Mouse (Mus musculus) MEL (cell line): Measurements from ENCODE around the gene Bach2. TPM values are rescaled to one million over a fixed set of nuclear protein-coding genes. Genes with fewer than 3 reads are reported as not detected.

Source experiments
- DNase-seq: peaks from one replicate; pipeline ENCODE4 v3.0.0; 2011; ENCODE audit warnings: low read depth, low spot score
- H3K27ac ChIP-seq: 2 replicates; pipeline ENCODE4 v1.5.1; 2012; ENCODE audit warnings: low read depth, mild to moderate bottlenecking, control low read depth, low read length, moderate library complexity; ENCODE audit not compliant: control insufficient read depth
- H3K27me3 ChIP-seq, 2 experiments: fragments of 150-350 bp in 1 of 2; sonication (generic) in 1 of 2; 2 replicates each; pipeline ENCODE4 v1.6.1; 2012; ENCODE audit warnings: low read length in 2 of 2, mild to moderate bottlenecking in 2 of 2, improper control_type of control experiment in 1 of 2, moderate library complexity in 1 of 2; ENCODE audit not compliant: insufficient read depth in 2 of 2, control insufficient read depth in 1 of 2
- H3K36me3 ChIP-seq, 2 experiments: 2 replicates each; pipeline ENCODE4 v1.6.1; 2012 to 2014; ENCODE audit warnings: low read length in 2 of 2, improper control_type of control experiment in 1 of 2, inconsistent platforms in 1 of 2, mild to moderate bottlenecking in 1 of 2; ENCODE audit not compliant: insufficient read depth in 2 of 2, control insufficient read depth in 1 of 2
- H3K4me1 ChIP-seq, 2 experiments: fragments of 150-350 bp in 1 of 2; sonication (generic) in 1 of 2; 2 replicates each; pipeline ENCODE4 v1.6.1; 2012; ENCODE audit warnings: low read length in 2 of 2, improper control_type of control experiment in 1 of 2, mild to moderate bottlenecking in 1 of 2; ENCODE audit not compliant: insufficient read depth in 2 of 2, control insufficient read depth in 1 of 2
- H3K4me3 ChIP-seq, 2 experiments: fragments of 150-350 bp in 1 of 2; sonication (generic) in 1 of 2; 2 replicates each; pipeline ENCODE4 v1.5.1; 2012; ENCODE audit warnings: low read depth in 2 of 2, low read length in 2 of 2, mild to moderate bottlenecking in 2 of 2, moderate library complexity in 2 of 2, control low read depth in 1 of 2, improper control_type of control experiment in 1 of 2; ENCODE audit not compliant: control insufficient read depth in 1 of 2, insufficient read depth in 1 of 2
- H3K79me2 ChIP-seq: 2 replicates; pipeline ENCODE4 v1.6.1; 2012; ENCODE audit warnings: mild to moderate bottlenecking, low read length, moderate library complexity; ENCODE audit not compliant: control insufficient read depth, poor library complexity, insufficient read depth
- H3K9ac ChIP-seq: 2 replicates; pipeline ENCODE4 v1.6.1; 2012; ENCODE audit warnings: low read depth, mild to moderate bottlenecking, control low read depth, low read length, moderate library complexity; ENCODE audit not compliant: control insufficient read depth, poor library complexity, severe bottlenecking
- H3K9me3 ChIP-seq: fragments of 150-350 bp; sonication (generic); replicated peaks from 2 replicates; pipeline ENCODE4 v1.6.1; 2012; ENCODE audit warnings: mild to moderate bottlenecking, low read length, improper control_type of control experiment, moderate library complexity; ENCODE audit not compliant: insufficient read depth
- CHD1 ChIP-seq: IDR thresholded peaks from 2 replicates; pipeline ENCODE4 v1.6.1; 2012; ENCODE audit warnings: low read depth, mild to moderate bottlenecking, inconsistent platforms, low read length, improper control_type of control experiment
- CTCF ChIP-seq, 3 experiments: IDR thresholded peaks in 2 of 3; conservative IDR thresholded peaks in 1 of 3; 2 replicates each; pipeline ENCODE4 v1.5.1; 2011 to 2012; ENCODE audit warnings: low read length in 3 of 3, low read depth in 2 of 3, mild to moderate bottlenecking in 2 of 3, improper control_type of control experiment in 1 of 3, inconsistent platforms in 1 of 3, mixed read lengths in 1 of 3, moderate library complexity in 1 of 3; ENCODE audit not compliant: control insufficient read depth in 1 of 3, insufficient read depth in 1 of 3, poor library complexity in 1 of 3, severe bottlenecking in 1 of 3
- HCFC1 ChIP-seq: IDR thresholded peaks from 2 replicates; pipeline ENCODE4 v1.6.1; 2012; ENCODE audit warnings: low read depth, mild to moderate bottlenecking, inconsistent platforms, low read length, improper control_type of control experiment, moderate library complexity
- MAFK ChIP-seq: IDR thresholded peaks from 2 replicates; pipeline ENCODE4 v1.6.1; 2011; ENCODE audit warnings: low read depth, mild to moderate bottlenecking, low read length, improper control_type of control experiment, borderline replicate concordance
- MAX ChIP-seq: IDR thresholded peaks from 2 replicates; pipeline ENCODE4 v1.6.1; 2011; ENCODE audit warnings: low read length, improper control_type of control experiment
- MXI1 ChIP-seq: IDR thresholded peaks from 2 replicates; pipeline ENCODE4 v1.6.1; 2011; ENCODE audit warnings: mild to moderate bottlenecking, low read depth, low read length, improper control_type of control experiment
- MYC ChIP-seq: IDR thresholded peaks from 2 replicates; pipeline ENCODE4 v1.6.1; 2011; ENCODE audit warnings: low read depth, mild to moderate bottlenecking, low read length, improper control_type of control experiment, moderate library complexity
- NELFE ChIP-seq: IDR thresholded peaks from 2 replicates; pipeline ENCODE4 v1.6.1; 2011; ENCODE audit warnings: low read depth, low read length, improper control_type of control experiment
- POLR2A ChIP-seq, 2 experiments: IDR thresholded peaks; 2 replicates each; pipeline ENCODE4 v1.6.1; 2011 to 2012; ENCODE audit warnings: low read length in 2 of 2, mild to moderate bottlenecking in 2 of 2, control low read depth in 1 of 2, improper control_type of control experiment in 1 of 2, low read depth in 1 of 2, moderate library complexity in 1 of 2; ENCODE audit not compliant: control insufficient read depth in 1 of 2, insufficient read depth in 1 of 2, poor library complexity in 1 of 2
- POLR2AphosphoS2 ChIP-seq: IDR thresholded peaks from 2 replicates; pipeline ENCODE4 v1.6.1; 2011; ENCODE audit warnings: low read length, improper control_type of control experiment
- SIN3A ChIP-seq: IDR thresholded peaks from 2 replicates; pipeline ENCODE4 v1.6.1; 2012; ENCODE audit warnings: low read length, improper control_type of control experiment, inconsistent platforms
- SMC3 ChIP-seq: IDR thresholded peaks from 2 replicates; pipeline ENCODE4 v1.6.1; 2011; ENCODE audit warnings: low read depth, low read length, improper control_type of control experiment
- TBP ChIP-seq: IDR thresholded peaks from 2 replicates; pipeline ENCODE4 v1.8.0; 2011; ENCODE audit warnings: low read depth, low read length, improper control_type of control experiment
- USF1 ChIP-seq: IDR thresholded peaks from 2 replicates; pipeline ENCODE4 v1.6.1; 2014; ENCODE audit warnings: low read depth, mild to moderate bottlenecking, inconsistent platforms, low read length, improper control_type of control experiment, moderate library complexity
- ZC3H11A ChIP-seq: IDR thresholded peaks from 2 replicates; pipeline ENCODE4 v1.6.1; 2012; ENCODE audit warnings: low read depth, mild to moderate bottlenecking, inconsistent platforms, low read length, improper control_type of control experiment
- polyA plus RNA-seq, 2 experiments: library from polyadenylated mRNA; stranded (reverse) in 1 of 2; unstranded in 1 of 2; fragments of >175 nt in 1 of 2; fragments of >200 nt in 1 of 2; gene quantifications; 2 replicates each; pipeline versions ENCODE4 v1.2.1 to v1.2.4; 2012; ENCODE audit warnings: low replicate concordance in 2 of 2, low read depth in 1 of 2; ENCODE audit not compliant: insufficient read length in 2 of 2, insufficient read depth in 1 of 2, missing spikeins in 1 of 2
- total RNA-seq: library from RNA; depleted of rRNA; stranded (reverse); fragments of 300-350 nt; gene quantifications from 2 replicates; pipeline ENCODE4 v1.2.3, GENCODE M21; 2012

Gene Bach2
- total and polyA plus RNA-seq, 3 experiments, result 0.04 TPM; not detected in 2

DNA sequence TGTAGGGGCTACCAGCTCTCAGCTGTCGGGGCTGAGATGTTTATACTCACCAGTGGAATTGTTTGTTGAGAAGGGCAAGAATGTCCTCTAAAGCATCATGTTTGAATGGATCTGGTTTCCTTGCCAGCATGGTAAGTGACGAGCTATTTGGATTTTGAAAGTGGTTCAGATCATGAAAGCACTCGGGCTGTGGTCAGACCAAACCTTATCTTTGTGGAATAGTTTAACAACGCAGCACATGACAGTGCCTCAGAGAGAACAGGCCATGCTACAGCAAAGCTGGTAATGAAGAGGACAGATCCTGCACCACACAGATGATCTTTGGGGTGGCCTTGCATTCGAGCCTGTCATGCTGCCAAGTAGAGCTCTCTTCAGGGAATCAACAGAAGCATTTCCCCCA lies 68.6 kb downstream of the Bach2 start:
- H3K4me1 ChIP-seq, result no peaks in the 10 kb centered on the region
- no peaks in the 10 kb centered on the region for H3K9me3 ChIP-seq
- H3K79me2 ChIP-seq, result no peaks in the 10 kb centered on the region
- no peak overlapping the region for H3K4me3 ChIP-seq
- no peaks in the 10 kb centered on the region for H3K36me3 ChIP-seq
- no peak overlapping the region for H3K27ac ChIP-seq
- DNase-seq, result peak; percentile 6
- H3K27me3 ChIP-seq, result peaks cover 2 to 5% of the 10 kb centered on the region in 2 experiments
- TF ChIP-seq SMC3 (no peak), USF1 (0 out of 2 replicates have a peak, but pooled peaks have one; percentile 5)
- no peak overlapping the region for H3K9ac ChIP-seq

DNA sequence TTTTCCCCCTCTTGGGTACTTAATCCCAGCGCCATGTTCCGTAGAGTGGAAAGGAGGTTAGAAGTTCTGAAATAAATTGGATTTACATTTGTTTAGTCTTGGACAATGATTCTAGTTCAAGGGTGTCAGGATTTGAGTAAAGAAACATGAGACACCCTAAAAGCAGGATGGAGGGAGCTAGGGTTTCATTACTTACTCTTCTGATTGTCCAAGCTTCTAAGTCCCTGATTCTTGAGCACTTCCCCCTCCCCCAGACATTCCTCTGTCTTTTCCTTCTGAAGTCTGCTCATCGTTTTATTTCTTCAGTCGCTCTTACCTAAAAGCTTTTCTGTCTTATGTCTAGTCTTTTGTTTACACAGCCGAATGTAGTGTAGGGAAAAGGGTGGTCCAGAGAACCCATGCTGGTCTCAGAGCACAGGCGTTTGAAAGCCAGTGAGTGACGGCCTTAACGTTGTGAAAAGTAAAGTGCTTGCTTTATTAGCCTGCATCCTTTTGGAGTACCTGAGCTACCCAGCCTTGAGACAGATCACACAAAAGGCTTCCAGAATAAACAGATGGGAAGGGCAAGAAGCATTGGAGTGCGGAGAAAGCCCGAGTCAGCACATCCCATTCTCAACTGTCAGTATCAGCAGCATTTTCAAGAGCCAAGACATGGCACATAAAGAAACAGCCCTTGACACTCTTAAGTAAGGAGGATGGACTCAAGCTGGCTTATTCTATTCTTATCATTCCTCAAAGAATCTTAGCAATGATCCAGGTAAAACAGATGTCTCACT lies 73.8 kb downstream of the Bach2 start:
- Histone ChIP-seq H3K27me3 (peaks cover 2 to 5% of the 10 kb centered on the region in 2 experiments), H3K4me1 (no peaks in the 10 kb centered on the region), H3K27ac (no peak overlapping the region), H3K79me2 (no peaks in the 10 kb centered on the region), H3K9me3 (no peaks in the 10 kb centered on the region), H3K36me3 (no peaks in the 10 kb centered on the region), H3K4me3 (no peak overlapping the region), H3K9ac (no peak overlapping the region)
- TF ChIP-seq CTCF (IDR thresholded peaks at IDR 0.05 in 2 of 3, conservative IDR thresholded peaks at IDR 0.05 in 1 of 3; ENCODE audit: control insufficient read depth in 1 of 3, insufficient read depth in 1 of 3, low read depth in 2 of 3, low read length in 3 of 3, poor library complexity in 1 of 3, severe bottlenecking in 1 of 3), result no peak
- DNase-seq, result no peak

DNA sequence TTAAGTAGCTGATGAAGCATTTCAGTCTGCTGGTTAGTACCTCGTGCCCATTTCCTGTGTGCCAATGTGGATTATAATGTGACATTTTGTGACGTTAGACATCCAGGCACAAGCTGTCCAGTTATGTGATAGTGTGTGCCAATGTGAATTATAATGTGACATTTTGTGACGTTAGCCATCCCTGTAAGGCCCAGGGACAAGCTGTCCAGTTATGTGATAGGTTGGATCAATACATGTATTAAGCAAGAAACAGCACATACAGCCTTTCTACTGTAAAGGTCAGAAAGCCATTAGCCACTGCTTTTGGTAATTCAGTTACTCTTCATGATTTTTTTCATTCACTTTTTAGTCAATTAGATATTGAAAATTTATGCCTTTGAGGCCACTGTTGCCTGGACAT lies 76.3 kb downstream of the Bach2 start:
- Histone ChIP-seq H3K9me3 (no peaks in the 10 kb centered on the region), H3K4me3 (no peak overlapping the region), H3K79me2 (no peaks in the 10 kb centered on the region), H3K27me3 (peaks cover 0 to 3% of the 10 kb centered on the region in 2 experiments; a peak in 2 of 4 replicates), H3K9ac (no peak overlapping the region), H3K27ac (no peak overlapping the region), H3K4me1 (no peaks in the 10 kb centered on the region), H3K36me3 (no peaks in the 10 kb centered on the region)
- TF ChIP-seq MYC, result no peak
- TF ChIP-seq POLR2A (IDR thresholded peaks at IDR 0.05; ENCODE audit: control insufficient read depth in 1 of 2, insufficient read depth in 1 of 2, low read depth in 1 of 2, low read length in 2 of 2, poor library complexity in 1 of 2), result no peak
- TF ChIP-seq NELFE, result no peak
- no peak for TF ChIP-seq SIN3A
- TF ChIP-seq MAFK, result no peak
- TF ChIP-seq TBP, result no peak
- TF ChIP-seq MAX, result no peak
- TF ChIP-seq ZC3H11A, result no peak
- TF ChIP-seq SMC3, result no peak
- no peak for TF ChIP-seq CHD1
- TF ChIP-seq HCFC1, result no peak
- TF ChIP-seq POLR2AphosphoS2, result no peak
- TF ChIP-seq MXI1, result no peak
- DNase-seq, result no peak
